Mouse (Mus musculus) lung, adult 2 months (tissue): ENCODE data around the gene Cetn2.

ENCODE experiments used
- CTCF ChIP-seq: fragments of 200-500 bp; IDR thresholded peaks from 2 replicates; pipeline ENCODE4 v1.5.1; 2011; ENCODE audit warnings: mild to moderate bottlenecking, low read length, control low read depth; ENCODE audit not compliant: insufficient read depth
- POLR2A ChIP-seq: fragments of 200-500 bp; IDR thresholded peaks from 2 replicates; pipeline ENCODE4 v1.6.1; 2011; ENCODE audit warnings: low read depth, mild to moderate bottlenecking, control low read depth, low read length, borderline replicate concordance; ENCODE audit errors: extremely low read depth

DNA sequence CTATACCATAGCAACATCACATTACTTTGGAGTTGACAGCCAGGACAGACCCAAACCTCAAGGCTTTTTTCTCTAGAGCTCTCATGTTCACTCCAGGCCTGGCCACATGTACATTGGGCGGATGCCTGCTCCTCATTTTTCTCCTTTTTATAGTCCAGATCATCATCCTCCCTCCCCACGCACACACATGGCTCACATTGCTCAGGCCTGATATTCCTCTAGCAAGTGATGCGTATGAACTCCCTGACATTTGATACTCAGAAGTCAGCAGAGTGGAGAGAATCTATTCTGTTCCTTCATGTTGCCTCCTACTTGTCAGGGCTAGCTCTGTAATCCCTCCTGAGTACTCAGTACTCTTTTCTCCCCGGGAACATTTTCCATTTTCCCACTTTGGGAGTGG, 38.3 kb upstream of the Cetn2 start:
- TF ChIP-seq CTCF (no peak), POLR2A (no peak)
